Comparison of ENCODE assay signal across 22 mouse cellular contexts in the genomic region with DNA sequence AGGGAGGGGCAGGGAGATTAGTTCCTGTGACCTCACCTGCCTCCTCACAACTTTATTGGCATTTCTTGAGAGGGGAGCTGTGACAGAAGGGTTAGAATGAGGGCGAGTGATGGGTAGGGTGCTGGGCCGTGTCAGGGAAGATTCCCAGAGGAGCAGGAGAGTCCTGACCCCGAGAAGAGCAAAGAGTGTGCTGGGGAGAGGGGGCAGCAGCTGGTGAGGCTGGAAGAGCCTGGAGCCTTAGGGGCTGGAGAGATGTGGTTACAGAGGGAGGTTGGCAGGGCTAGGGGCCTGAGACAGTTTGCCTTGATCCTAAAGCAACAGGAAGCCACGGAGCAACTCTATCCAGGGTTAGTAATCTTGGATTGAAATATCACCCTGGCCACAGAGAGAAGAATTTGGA.
"Had no signal": no experiment of that assay in that cellular context is flagged by ENCODE, and none has a peak within 500 bp of the region (broad histone marks: within the 10 kb centered on the region; RNA-seq: fewer than 3 reads in every experiment).

No protein-coding gene starts in this region.

- H3K4me2 ChIP-seq: limb, embryonic 12.5 days; limb, embryonic 13.5 days; limb, embryonic 15.5 days; liver, embryonic 11.5 days; liver, embryonic 12.5 days; liver, embryonic 13.5 days; liver, embryonic 15.5 days; lung, embryonic 14.5 days; lung, embryonic 15.5 days; midbrain, embryonic 11.5 days; midbrain, embryonic 12.5 days; midbrain, embryonic 13.5 days; midbrain, embryonic 15.5 days; neural tube, embryonic 12.5 days had no signal

- H3K27me3 ChIP-seq: limb, embryonic 12.5 days; limb, embryonic 13.5 days; limb, embryonic 15.5 days; liver, embryonic 13.5 days; liver, embryonic 15.5 days; lung, embryonic 15.5 days; midbrain, embryonic 15.5 days; neural tube, embryonic 12.5 days had no signal

- H3K9me3 ChIP-seq: limb, embryonic 10.5 days; limb, embryonic 12.5 days; limb, embryonic 13.5 days; limb, embryonic 15.5 days; liver, embryonic 12.5 days; liver, embryonic 13.5 days; liver, embryonic 15.5 days; lung, embryonic 15.5 days; megakaryocyte, embryonic 14.5 days; midbrain, embryonic 10.5 days; midbrain, embryonic 12.5 days; midbrain, embryonic 13.5 days; midbrain, embryonic 15.5 days; neural tube, embryonic 12.5 days had no signal

- H3K4me1 ChIP-seq: liver, embryonic 12.5 days; liver, embryonic 13.5 days; liver, embryonic 15.5 days had no signal

- H3K27ac ChIP-seq: limb, embryonic 10.5 days; limb, embryonic 12.5 days; limb, embryonic 13.5 days; limb, embryonic 15.5 days; liver, embryonic 12.5 days; liver, embryonic 13.5 days; liver, embryonic 14.5 days; liver, embryonic 15.5 days; lung, embryonic 15.5 days; macrophage; midbrain, embryonic 10.5 days; midbrain, embryonic 12.5 days; midbrain, embryonic 13.5 days; midbrain, embryonic 15.5 days; neural tube, embryonic 12.5 days had no signal

- H3K9ac ChIP-seq: limb, embryonic 12.5 days; limb, embryonic 13.5 days; limb, embryonic 15.5 days; liver, embryonic 12.5 days; liver, embryonic 13.5 days; liver, embryonic 14.5 days; liver, embryonic 15.5 days; liver, postnatal 0 days; lung, embryonic 14.5 days; lung, embryonic 15.5 days; midbrain, embryonic 12.5 days; midbrain, embryonic 13.5 days; midbrain, embryonic 15.5 days; neural tube, embryonic 12.5 days had no signal

- H3K36me3 ChIP-seq: limb, embryonic 10.5 days; limb, embryonic 12.5 days; limb, embryonic 13.5 days; limb, embryonic 15.5 days; liver, embryonic 12.5 days; liver, embryonic 13.5 days; liver, embryonic 15.5 days; lung, embryonic 15.5 days; midbrain, embryonic 10.5 days; midbrain, embryonic 12.5 days; midbrain, embryonic 13.5 days; midbrain, embryonic 15.5 days; neural tube, embryonic 12.5 days had no signal

- H3K4me3 ChIP-seq: limb, embryonic 10.5 days; limb, embryonic 12.5 days; limb, embryonic 13.5 days; limb, embryonic 15.5 days; liver, embryonic 12.5 days; liver, embryonic 13.5 days; liver, embryonic 15.5 days; lung, embryonic 15.5 days; megakaryocyte, embryonic 14.5 days; midbrain, embryonic 10.5 days; midbrain, embryonic 12.5 days; midbrain, embryonic 13.5 days; midbrain, embryonic 15.5 days; neural tube, embryonic 12.5 days had no signal

- ATAC-seq: liver, embryonic 12.5 days; liver, postnatal 0 days; lung, postnatal 0 days; midbrain, embryonic 13.5 days; midbrain, embryonic 15.5 days; midbrain, embryonic 16.5 days had no signal
